Mouse (Mus musculus) lung, adult 2 months (tissue): Measurements from ENCODE around the gene Als2cr12.

ENCODE experiments used
- CTCF ChIP-seq: fragments of 200-500 bp; IDR thresholded peaks from 2 replicates; pipeline ENCODE4 v1.5.1; 2011; ENCODE audit warnings: mild to moderate bottlenecking, low read length, control low read depth; ENCODE audit not compliant: insufficient read depth
- POLR2A ChIP-seq: fragments of 200-500 bp; IDR thresholded peaks from 2 replicates; pipeline ENCODE4 v1.6.1; 2011; ENCODE audit warnings: low read depth, mild to moderate bottlenecking, control low read depth, low read length, borderline replicate concordance; ENCODE audit errors: extremely low read depth

GRCm38 (mm10) chr1:58713893-58714231, 18.1 kb upstream of the Als2cr12 start:
- no peak for TF ChIP-seq POLR2A
- no peak for TF ChIP-seq CTCF
